Mouse (Mus musculus) bone marrow macrophage, adult 2 months (primary cell): ENCODE measurements at regions not wholly inside any gene's neighbourhood (a gene's known extent, or its start where the extent isn't known, plus 50 kb on each side); places are given as distances from the start of the nearest gene placed in this dataset.

Experiments
- CTCF ChIP-seq: IDR thresholded peaks from 2 replicates; pipeline ENCODE4 v1.5.1; 2012; ENCODE audit warnings: low read depth, mild to moderate bottlenecking, low read length, moderate library complexity
- POLR2A ChIP-seq: IDR thresholded peaks from 2 replicates; pipeline ENCODE4 v1.6.1; 2012; ENCODE audit warnings: mild to moderate bottlenecking, low read depth, low read length, borderline replicate concordance

DNA sequence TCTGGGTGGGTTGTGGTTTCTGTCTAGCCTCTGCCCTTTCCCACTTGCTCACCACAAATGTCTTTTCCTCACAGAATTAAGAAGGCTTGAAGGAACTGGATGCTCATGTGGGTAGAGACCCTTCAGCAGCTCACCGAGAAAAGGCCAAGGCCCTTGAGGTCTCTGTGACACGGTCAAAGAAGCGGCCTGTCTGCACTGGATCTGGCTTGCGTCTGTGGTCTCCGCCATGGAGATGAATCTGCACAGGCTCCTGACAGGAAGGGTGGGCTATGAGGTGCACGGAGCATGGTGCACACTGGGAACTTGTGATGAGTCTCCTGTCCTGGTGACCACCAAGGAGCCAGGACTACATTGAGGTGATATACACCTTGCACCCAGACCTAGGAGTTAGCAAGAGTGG lies 110.8 kb upstream of the Fam19a5 start:
- TF ChIP-seq POLR2A (no peak), CTCF (no peak)
